Mouse (Mus musculus) CH12.LX (cell line): ENCODE results near the gene Tagln3. TPM values are rescaled to one million over a fixed set of nuclear protein-coding genes. Genes with fewer than 3 reads are reported as not detected.

Experiments
- DNase-seq: peaks from one replicate; pipeline ENCODE4 v3.0.0-alpha.2; 2013; ENCODE audit errors: extremely low read depth
- H3K27ac ChIP-seq: 2 replicates; pipeline ENCODE4 v1.5.1; 2012; ENCODE audit warnings: low read depth, mild to moderate bottlenecking, control low read depth, moderate library complexity; ENCODE audit not compliant: insufficient read depth
- H3K27me3 ChIP-seq: replicated peaks from 2 replicates; pipeline ENCODE3; 2012; ENCODE audit warnings: inconsistent platforms
- H3K36me3 ChIP-seq, 2 experiments: replicated peaks in 1 of 2; 2 replicates each; pipeline versions ENCODE3 to v1.6.1; 2012; ENCODE audit warnings: inconsistent platforms in 1 of 2, low read length in 1 of 2, mild to moderate bottlenecking in 1 of 2, mixed read lengths in 1 of 2, moderate library complexity in 1 of 2; ENCODE audit not compliant: control insufficient read depth in 1 of 2, insufficient read depth in 1 of 2
- H3K4me1 ChIP-seq, 2 experiments: 2 replicates each; pipeline ENCODE4 v1.6.1; 2012; ENCODE audit warnings: inconsistent platforms in 1 of 2, moderate library complexity in 1 of 2; ENCODE audit not compliant: insufficient read depth in 2 of 2, control insufficient read depth in 1 of 2
- H3K4me2 ChIP-seq: 2 replicates; pipeline ENCODE4 v1.6.1; 2012; ENCODE audit warnings: low read depth, mild to moderate bottlenecking, control low read depth; ENCODE audit not compliant: poor library complexity, insufficient read depth, severe bottlenecking
- H3K4me3 ChIP-seq, 3 experiments: fragments of 150-350 bp in 1 of 3; sonication (generic) in 1 of 3; replicated peaks in 1 of 3; 2 replicates each; pipeline versions ENCODE3 to v1.5.1; 2011 to 2012; ENCODE audit warnings: low read depth in 2 of 3, low read length in 2 of 3, mild to moderate bottlenecking in 2 of 3, moderate library complexity in 2 of 3, control low read depth in 1 of 3, improper control_type of control experiment in 1 of 3, inconsistent platforms in 1 of 3, mixed read lengths in 1 of 3; ENCODE audit not compliant: poor library complexity in 1 of 3
- H3K79me2 ChIP-seq: replicated peaks from 2 replicates; pipeline ENCODE4 v1.6.1; 2012; ENCODE audit warnings: mild to moderate bottlenecking, moderate library complexity; ENCODE audit not compliant: control insufficient read depth, poor library complexity, insufficient read depth, severe bottlenecking; ENCODE audit errors: extremely low read depth
- H3K9ac ChIP-seq: 2 replicates; pipeline ENCODE4 v1.6.1; 2012; ENCODE audit warnings: low read depth, mild to moderate bottlenecking, control low read depth, moderate library complexity; ENCODE audit not compliant: insufficient read depth
- H3K9me3 ChIP-seq: replicated peaks from 2 replicates; pipeline ENCODE3; 2012; ENCODE audit warnings: low read length, inconsistent platforms, mixed read lengths
- CHD1 ChIP-seq: IDR thresholded peaks from 2 replicates; pipeline ENCODE4 v1.6.1; 2012; ENCODE audit warnings: low read depth, low read length, improper control_type of control experiment, inconsistent platforms
- CHD2 ChIP-seq: IDR thresholded peaks from 2 replicates; pipeline ENCODE4 v1.6.1; 2011; ENCODE audit warnings: low read length, improper control_type of control experiment
- CTCF ChIP-seq, 2 experiments: IDR thresholded peaks in 1 of 2; conservative IDR thresholded peaks in 1 of 2; 2 replicates each; pipeline ENCODE4 v1.5.1; 2011 to 2012; ENCODE audit warnings: low read depth in 2 of 2, low read length in 2 of 2, improper control_type of control experiment in 1 of 2, inconsistent platforms in 1 of 2, mild to moderate bottlenecking in 1 of 2, moderate library complexity in 1 of 2
- E2F4 ChIP-seq: IDR thresholded peaks from 2 replicates; pipeline ENCODE4 v1.6.1; 2011; ENCODE audit warnings: low read depth, low read length, improper control_type of control experiment; ENCODE audit not compliant: insufficient replicate concordance
- ELF1 ChIP-seq: IDR thresholded peaks from 2 replicates; pipeline ENCODE4 v1.6.1; 2014; ENCODE audit warnings: low read depth, mild to moderate bottlenecking, inconsistent platforms, low read length, improper control_type of control experiment
- EP300 ChIP-seq: IDR thresholded peaks from 2 replicates; pipeline ENCODE4 v1.6.1; 2011; ENCODE audit warnings: low read length, improper control_type of control experiment
- ETS1 ChIP-seq: conservative IDR thresholded peaks from 2 replicates; pipeline ENCODE4 v1.6.1; 2012; ENCODE audit warnings: low read depth, mild to moderate bottlenecking, inconsistent platforms, low read length, improper control_type of control experiment, moderate library complexity
- JUN ChIP-seq: IDR thresholded peaks from 2 replicates; pipeline ENCODE4 v1.6.1; 2011; ENCODE audit warnings: low read depth, mild to moderate bottlenecking, low read length, improper control_type of control experiment, moderate library complexity; ENCODE audit not compliant: insufficient read depth
- KAT2A ChIP-seq: IDR thresholded peaks from 2 replicates; pipeline ENCODE4 v1.6.1; 2012; ENCODE audit warnings: low read length, improper control_type of control experiment, inconsistent platforms; ENCODE audit not compliant: insufficient replicate concordance
- MAFK ChIP-seq: IDR thresholded peaks from 2 replicates; pipeline ENCODE4 v1.6.1; 2011; ENCODE audit warnings: low read length, improper control_type of control experiment; ENCODE audit not compliant: insufficient replicate concordance
- NELFE ChIP-seq: IDR thresholded peaks from 2 replicates; pipeline ENCODE4 v1.6.1; 2011; ENCODE audit warnings: low read depth, low read length, improper control_type of control experiment
- POLR2A ChIP-seq: IDR thresholded peaks from 2 replicates; pipeline ENCODE4 v1.6.1; 2011; ENCODE audit warnings: low read depth, mild to moderate bottlenecking, improper control_type of control experiment, low read length
- POLR2AphosphoS2 ChIP-seq: IDR thresholded peaks from 2 replicates; pipeline ENCODE4 v1.6.1; 2011; ENCODE audit warnings: low read depth, low read length, improper control_type of control experiment
- SIN3A ChIP-seq: IDR thresholded peaks from 2 replicates; pipeline ENCODE4 v1.6.1; 2012; ENCODE audit warnings: low read length, improper control_type of control experiment, inconsistent platforms
- SMC3 ChIP-seq: IDR thresholded peaks from 2 replicates; pipeline ENCODE4 v1.6.1; 2011; ENCODE audit warnings: low read depth, low read length, improper control_type of control experiment
- TBP ChIP-seq: conservative IDR thresholded peaks from 2 replicates; pipeline ENCODE4 v1.6.1; 2011; ENCODE audit warnings: low read depth, low read length, improper control_type of control experiment
- TCF12 ChIP-seq: IDR thresholded peaks from 2 replicates; pipeline ENCODE4 v1.6.1; 2014; ENCODE audit warnings: low read depth, mild to moderate bottlenecking, inconsistent platforms, low read length, improper control_type of control experiment
- UBTF ChIP-seq: IDR thresholded peaks from 2 replicates; pipeline ENCODE4 v1.6.1; 2012; ENCODE audit warnings: low read depth, mild to moderate bottlenecking, inconsistent platforms, low read length, improper control_type of control experiment, moderate library complexity
- USF1 ChIP-seq: IDR thresholded peaks from 2 replicates; pipeline ENCODE4 v1.6.1; 2014; ENCODE audit warnings: low read depth, mild to moderate bottlenecking, inconsistent platforms, low read length, improper control_type of control experiment
- ZC3H11A ChIP-seq: IDR thresholded peaks from 2 replicates; pipeline ENCODE4 v1.6.1; 2012; ENCODE audit warnings: low read depth, mild to moderate bottlenecking, inconsistent platforms, low read length, improper control_type of control experiment
- ZKSCAN1 ChIP-seq: IDR thresholded peaks from 2 replicates; pipeline ENCODE4 v1.6.1; 2012; ENCODE audit warnings: low read depth, inconsistent platforms, low read length, improper control_type of control experiment, borderline replicate concordance
- ZNF384 ChIP-seq: IDR thresholded peaks from 2 replicates; pipeline ENCODE4 v1.6.1; 2012; ENCODE audit warnings: low read depth, low read length, improper control_type of control experiment, inconsistent platforms
- dilution Hi-C: fragments of 300-500 bp; cut with MboI; formaldehyde crosslinking; loops from 2 replicates; pipeline ENCODE4 v1.14.3; 2020; ENCODE audit warnings: low sequenced_read_pairs; ENCODE audit not compliant: extremely low pct_unique_long_range_greater_than_20kb, extremely low pct_ligation_motif_present
- in situ Hi-C: fragments of 300-500 bp; cut with MboI; formaldehyde crosslinking; loops from 3 replicates; pipeline ENCODE4 v1.14.3; 2019; ENCODE audit warnings: low sequenced_read_pairs, low pct_ligation_motif_present, low pct_unique_long_range_greater_than_20kb, mixed read lengths
- polyA plus RNA-seq: library from polyadenylated mRNA; unstranded; fragments of >175 nt; gene quantifications from 2 replicates; pipeline ENCODE4 v1.2.1, GENCODE M21; 2012; ENCODE audit warnings: low read depth; ENCODE audit not compliant: insufficient read length
- total RNA-seq, 2 experiments: library from RNA; depleted of rRNA; stranded (reverse); fragments of 300-350 nt in 1 of 2; fragments of >200 nt in 1 of 2; gene quantifications; 2 replicates each; pipeline ENCODE4 v1.2.3; 2012 to 2014

Tagln3 gene
- total and polyA plus RNA-seq, 3 experiments, result 0.17 to 0.69 (median 0.19) TPM

GRCm38 (mm10) chr16:45737880-45738279, 13.5 kb upstream of the Tagln3 start:
- no peak for TF ChIP-seq E2F4
- no peak for TF ChIP-seq CHD1
- TF ChIP-seq TCF12, result no peak
- no peak for TF ChIP-seq SMC3
- no peak for TF ChIP-seq EP300
- no peak for TF ChIP-seq ELF1
- no peak for TF ChIP-seq SIN3A
- no peak for TF ChIP-seq ZKSCAN1
- no peak for TF ChIP-seq TBP
- TF ChIP-seq UBTF, result no peak
- no peak for TF ChIP-seq MAFK
- no peak for TF ChIP-seq NELFE
- TF ChIP-seq USF1, result no peak
- no peak for TF ChIP-seq ETS1
- TF ChIP-seq KAT2A, result no peak
- peaks cover 23% of the 10 kb centered on the region for H3K79me2 ChIP-seq
- in situ Hi-C loops, result no loop called here
- no peak overlapping the region for H3K27ac ChIP-seq
- H3K4me1 ChIP-seq, result peaks cover 9 to 39% of the 10 kb centered on the region in 2 experiments; a peak in 3 of 4 replicates
- dilution Hi-C loops, result no loop called here
- H3K36me3 ChIP-seq, result peaks cover 38 to 65% of the 10 kb centered on the region in 2 experiments
- H3K9me3 ChIP-seq, result no peaks in the 10 kb centered on the region
- no peaks in the 10 kb centered on the region for H3K27me3 ChIP-seq
- H3K9ac ChIP-seq, result no peak overlapping the region
- H3K4me3 ChIP-seq, result no peak overlapping the region
- H3K4me2 ChIP-seq, result no peak overlapping the region
- no peak for DNase-seq

GRCm38 (mm10) chr16:45736724-45737123, 12.3 kb upstream of the Tagln3 start:
- Histone ChIP-seq H3K9ac (no peak overlapping the region), H3K27me3 (no peaks in the 10 kb centered on the region), H3K79me2 (peaks cover 23% of the 10 kb centered on the region), H3K27ac (no peak overlapping the region), H3K4me1 (peaks cover 9 to 39% of the 10 kb centered on the region in 2 experiments; a peak in 3 of 4 replicates), H3K9me3 (no peaks in the 10 kb centered on the region), H3K4me2 (no peak overlapping the region), H3K36me3 (peaks cover 42 to 73% of the 10 kb centered on the region in 2 experiments), H3K4me3 (no peak overlapping the region)
- DNase-seq, result peak; percentile 32
- TF ChIP-seq TBP, result no peak
- TF ChIP-seq POLR2AphosphoS2, result no peak
- TF ChIP-seq ZNF384, result no peak
- no peak for TF ChIP-seq JUN
- no peak for TF ChIP-seq SIN3A
- TF ChIP-seq TCF12, result no peak
- TF ChIP-seq CHD2, result no peak
- TF ChIP-seq KAT2A, result no peak
- TF ChIP-seq CTCF (conservative IDR thresholded peaks at IDR 0.05 in 1 of 2, IDR thresholded peaks at IDR 0.05 in 1 of 2; ENCODE audit: low read depth in 2 of 2, low read length in 2 of 2), result no peak
- TF ChIP-seq ZC3H11A, result no peak
- TF ChIP-seq POLR2A, result no peak
- TF ChIP-seq USF1, result no peak
- dilution Hi-C loops, result no loop called here
- in situ Hi-C loops, result no loop called here
